Mouse (Mus musculus) embryonic facial prominence, embryonic 13.5 days (tissue): Measurements from ENCODE around the gene Ceacam1. TPM values are rescaled to one million over a fixed set of nuclear protein-coding genes. Genes with fewer than 3 reads are reported as not detected.
A peak's percentile ranks its signal among the peaks of the same experiment; 100 is the strongest.

Experiments used
- ATAC-seq: fragments of 200-750 bp; cut with Nextera tagmentation; 2 replicates; pipeline ENCODE4 v1.8.0; 2017; ENCODE audit warnings: low read depth; ENCODE audit not compliant: insufficient number of reproducible peaks, insufficient read depth, low FRiP score, low TSS enrichment
- H3K27ac ChIP-seq: fragments of 300-500 bp; sonication (generic); 2 replicates; pipeline ENCODE4 v1.5.1; 2015; ENCODE audit warnings: moderate library complexity, mild to moderate bottlenecking, inconsistent platforms
- H3K27me3 ChIP-seq: fragments of 300-500 bp; sonication (generic); 2 replicates; pipeline ENCODE4 v1.6.1; 2015; ENCODE audit warnings: mild to moderate bottlenecking, inconsistent platforms
- H3K36me3 ChIP-seq: fragments of 300-500 bp; sonication (generic); 2 replicates; pipeline ENCODE4 v1.6.1; 2015; ENCODE audit warnings: mild to moderate bottlenecking, inconsistent platforms
- H3K4me1 ChIP-seq: fragments of 300-500 bp; sonication (generic); 2 replicates; pipeline ENCODE4 v1.6.1; 2015; ENCODE audit warnings: inconsistent platforms
- H3K4me2 ChIP-seq: fragments of 300-500 bp; sonication (generic); 2 replicates; pipeline ENCODE4 v1.6.1; 2015; ENCODE audit warnings: moderate library complexity, mild to moderate bottlenecking, inconsistent platforms
- H3K4me3 ChIP-seq: fragments of 300-500 bp; sonication (generic); 2 replicates; pipeline ENCODE4 v1.5.1; 2015; ENCODE audit warnings: mild to moderate bottlenecking, inconsistent platforms
- H3K9ac ChIP-seq: fragments of 300-500 bp; sonication (generic); 2 replicates; pipeline ENCODE4 v1.6.1; 2015; ENCODE audit warnings: mild to moderate bottlenecking, inconsistent platforms
- H3K9me3 ChIP-seq: fragments of 300-500 bp; sonication (generic); 2 replicates; pipeline ENCODE4 v1.6.1; 2016; ENCODE audit warnings: inconsistent platforms
- WGBS: fragments of 180-500 bp; shearing (Covaris S2); methylation state at CpG from one replicate; pipeline ENCODE4 v1.1.7; 2015; ENCODE audit warnings: mixed read lengths; 5-methylcytosine and 5-hydroxymethylcytosine counted together
- polyA plus RNA-seq: library from polyadenylated mRNA; unstranded; fragments of >200 nt; fragmentation: Nextera tagmentation; extraction: Ambion mirVana; gene quantifications from 2 replicates; pipeline ENCODE4 v1.2.1, GENCODE M21; 2015

Gene Ceacam1
- polyA plus RNA-seq, 1 experiment from 2014 or later: 0.91 TPM

- Histone ChIP-seq H3K4me1 (0 out of 2 replicates have a peak, but pooled peaks cover 3% of the 10 kb centered on the region), H3K36me3 (no peaks in the 10 kb centered on the region), H3K27me3 (peaks cover 22% of the 10 kb centered on the region), H3K9me3 (no peaks in the 10 kb centered on the region), H3K4me2 (no peak overlapping the region), H3K4me3 (no peak overlapping the region), H3K27ac (no peak overlapping the region), H3K9ac (no peak overlapping the region)
- 31% methylated on average over 4 of the region's 4 CpGs for WGBS
- no peak for ATAC-seq
Measured at GRCm38 (mm10) chr7:25424429-25424828, 53.0 kb downstream of the Ceacam1 start.

- no peaks in the 10 kb centered on the region for H3K9me3 ChIP-seq
- no peak overlapping the region for H3K4me3 ChIP-seq
- H3K27me3 ChIP-seq: peaks cover 22% of the 10 kb centered on the region
- no peak overlapping the region for H3K9ac ChIP-seq
- H3K4me1 ChIP-seq: 0 out of 2 replicates have a peak, but pooled peaks cover 3% of the 10 kb centered on the region
- ATAC-seq: 0 out of 2 replicates have a peak, but pooled peaks have one; percentile 49
- H3K27ac ChIP-seq: no peak overlapping the region
- H3K4me2 ChIP-seq: no peak overlapping the region
- no peaks in the 10 kb centered on the region for H3K36me3 ChIP-seq
- 68% methylated on average over 16 of the region's 16 CpGs for WGBS
Measured at GRCm38 (mm10) chr7:25422286-25422841, 55.0 kb downstream of the Ceacam1 start.

- no peaks in the 10 kb centered on the region for H3K9me3 ChIP-seq
- H3K4me2 ChIP-seq: no peak overlapping the region
- WGBS: 90% methylated on average over 4 of the region's 4 CpGs
- ATAC-seq: no peak
- no peak overlapping the region for H3K9ac ChIP-seq
- no peaks in the 10 kb centered on the region for H3K36me3 ChIP-seq
- 0 out of 2 replicates have a peak, but pooled peaks cover 3% of the 10 kb centered on the region for H3K4me1 ChIP-seq
- H3K27me3 ChIP-seq: peaks cover 22% of the 10 kb centered on the region
- H3K27ac ChIP-seq: no peak overlapping the region
- no peak overlapping the region for H3K4me3 ChIP-seq
Measured at GRCm38 (mm10) chr7:25419943-25420342, 57.5 kb downstream of the Ceacam1 start.

- Histone ChIP-seq H3K9ac (no peak overlapping the region), H3K36me3 (no peaks in the 10 kb centered on the region), H3K4me2 (no peak overlapping the region), H3K4me1 (0 out of 2 replicates have a peak, but pooled peaks cover 3% of the 10 kb centered on the region), H3K27ac (no peak overlapping the region), H3K9me3 (no peaks in the 10 kb centered on the region), H3K27me3 (peaks cover 22% of the 10 kb centered on the region), H3K4me3 (no peak overlapping the region)
- WGBS: 78% methylated on average over 8 of the region's 8 CpGs
- ATAC-seq: no peak
Measured at GRCm38 (mm10) chr7:25419536-25419935, 57.9 kb downstream of the Ceacam1 start.

GRCm38 (mm10) chr7:25417597-25417996 is 59.8 kb downstream of the Ceacam1 start:
- H3K27me3 ChIP-seq: peaks cover 10% of the 10 kb centered on the region
- WGBS: 84% methylated on average over 1 of the region's 1 CpGs
- H3K9ac ChIP-seq: no peak overlapping the region
- no peak overlapping the region for H3K4me2 ChIP-seq
- H3K36me3 ChIP-seq: no peaks in the 10 kb centered on the region
- H3K9me3 ChIP-seq: no peaks in the 10 kb centered on the region
- no peak overlapping the region for H3K4me3 ChIP-seq
- H3K4me1 ChIP-seq: 0 out of 2 replicates have a peak, but pooled peaks cover 1% of the 10 kb centered on the region
- ATAC-seq: no peak
- no peak overlapping the region for H3K27ac ChIP-seq

GRCm38 (mm10) chr7:25412833-25413441 is 64.5 kb downstream of the Ceacam1 start, which contains the start of gene Cxcl17:
Gene Cxcl17 (minus strand): TSS chr7:25412886.
- Histone ChIP-seq H3K27me3 (no peaks in the 10 kb centered on the region), H3K4me1 (no peaks in the 10 kb centered on the region), H3K4me3 (no peak within 1 kb of the TSS), H3K4me2 (no peak within 1 kb of the TSS), H3K27ac (no peak within 1 kb of the TSS), H3K36me3 (no peaks in the 10 kb centered on the region), H3K9ac (no peak within 1 kb of the TSS), H3K9me3 (no peaks in the 10 kb centered on the region)
- WGBS: 44% methylated on average over 7 of the region's 7 CpGs
- ATAC-seq: no peak

- no peaks in the 10 kb centered on the region for H3K4me1 ChIP-seq
- H3K9me3 ChIP-seq: no peaks in the 10 kb centered on the region
- H3K27me3 ChIP-seq: no peaks in the 10 kb centered on the region
- no peaks in the 10 kb centered on the region for H3K36me3 ChIP-seq
- no peak for ATAC-seq
- H3K27ac ChIP-seq: no peak overlapping the region
- H3K9ac ChIP-seq: no peak overlapping the region
- H3K4me3 ChIP-seq: no peak overlapping the region
- no peak overlapping the region for H3K4me2 ChIP-seq
- WGBS: 81% methylated on average over 3 of the region's 3 CpGs
Measured at GRCm38 (mm10) chr7:25411861-25412260, 65.5 kb downstream of the Ceacam1 start.

Other genes with a start within 250 kb of the Ceacam1 start
- 11.4 and 14.4 TPM in 2 replicates for gene Gsk3a, start 239.8 kb downstream of the Ceacam1 start, polyA plus RNA-seq
- gene Erf, start 226.8 kb downstream of the Ceacam1 start, polyA plus RNA-seq: 22.2 and 25.3 TPM in 2 replicates
- 46.2 and 47.4 TPM in 2 replicates for gene Cic, start 209.9 kb downstream of the Ceacam1 start, polyA plus RNA-seq
- 315 and 322 TPM in 2 replicates for gene Pafah1b3, start 179.6 kb downstream of the Ceacam1 start, polyA plus RNA-seq
- 0.60 and 0.92 TPM in 2 replicates for gene Prr19, start 176.2 kb downstream of the Ceacam1 start, polyA plus RNA-seq
- 2.2 and 2.5 TPM in 2 replicates for gene Tmem145, start 171.5 kb downstream of the Ceacam1 start, polyA plus RNA-seq
- gene Megf8, start 160.4 kb downstream of the Ceacam1 start, polyA plus RNA-seq: 17.6 and 18.5 TPM in 2 replicates
- 4.4 and 7.0 TPM in 2 replicates for gene Cnfn, start 107.9 kb downstream of the Ceacam1 start, polyA plus RNA-seq
- 9.5 and 9.9 TPM in 2 replicates for gene Lipe, start 78.9 kb downstream of the Ceacam1 start, polyA plus RNA-seq
- gene Cxcl17, start 64.7 kb downstream of the Ceacam1 start, polyA plus RNA-seq: 0.85 TPM in 1 of 2 replicates, not detected in the other
- gene Ceacam2, start 62.3 kb upstream of the Ceacam1 start, polyA plus RNA-seq: 0.15 TPM in 1 of 2 replicates, not detected in the other
- gene Erich4, start 138.3 kb upstream of the Ceacam1 start, polyA plus RNA-seq: not detected in 2 replicates
- 36.3 and 37.9 TPM in 2 replicates for gene Dmac2, start 141.8 kb upstream of the Ceacam1 start, polyA plus RNA-seq
- 5.9 and 8.3 TPM in 2 replicates for gene B3gnt8, start 149.1 kb upstream of the Ceacam1 start, polyA plus RNA-seq
- gene Bckdha, start 181.4 kb upstream of the Ceacam1 start, polyA plus RNA-seq: 59.9 and 60.6 TPM in 2 replicates
- 72.6 and 86.4 TPM in 2 replicates for gene Exosc5, start 181.6 kb upstream of the Ceacam1 start, polyA plus RNA-seq
- gene Tmem91, start 197.6 kb upstream of the Ceacam1 start, polyA plus RNA-seq: 3.4 and 3.8 TPM in 2 replicates
- 25.9 and 26.4 TPM in 2 replicates for gene B9d2, start 203.2 kb upstream of the Ceacam1 start, polyA plus RNA-seq
- 3.2 and 3.4 TPM in 2 replicates for gene Tgfb1, start 209.4 kb upstream of the Ceacam1 start, polyA plus RNA-seq
- gene Ccdc97, start 241.5 kb upstream of the Ceacam1 start, polyA plus RNA-seq: 24.1 and 26.3 TPM in 2 replicates